Mouse (Mus musculus) kidney, embryonic 16.5 days (tissue): ENCODE measurements around the gene D1Ertd622e. TPM values are rescaled to one million over a fixed set of nuclear protein-coding genes. Genes with fewer than 3 reads are reported as not detected.

ENCODE experiments used
- ATAC-seq: fragments of 200-750 bp; cut with Nextera tagmentation; 2 replicates; pipeline ENCODE4 v1.8.0; 2017; ENCODE audit warnings: moderate TSS enrichment; ENCODE audit not compliant: low FRiP score, low TSS enrichment
- H3K27ac ChIP-seq: fragments of 300-500 bp; sonication (generic); 2 replicates; pipeline ENCODE4 v1.5.1; 2014; ENCODE audit warnings: low read length
- H3K27me3 ChIP-seq: fragments of 300-500 bp; sonication (generic); 2 replicates; pipeline ENCODE4 v1.6.1; 2014; ENCODE audit warnings: low read length, control low read depth, mixed read lengths; ENCODE audit not compliant: insufficient read depth
- H3K36me3 ChIP-seq: fragments of 300-500 bp; sonication (generic); 2 replicates; pipeline ENCODE4 v1.6.1; 2014; ENCODE audit warnings: low read length, control low read depth, mixed read lengths; ENCODE audit not compliant: insufficient read depth
- H3K4me1 ChIP-seq: fragments of 300-500 bp; sonication (generic); 2 replicates; pipeline ENCODE4 v1.6.1; 2014; ENCODE audit warnings: low read length, control low read depth, mixed read lengths; ENCODE audit not compliant: insufficient read depth
- H3K4me2 ChIP-seq: fragments of 300-500 bp; sonication (generic); replicated peaks from 2 replicates; pipeline ENCODE4 v1.6.1; 2014; ENCODE audit warnings: low read depth, low read length
- H3K4me3 ChIP-seq: fragments of 300-500 bp; sonication (generic); 2 replicates; pipeline ENCODE4 v1.5.1; 2014; ENCODE audit warnings: mild to moderate bottlenecking, low read length
- H3K9ac ChIP-seq: fragments of 300-500 bp; sonication (generic); replicated peaks from 2 replicates; pipeline ENCODE4 v1.6.1; 2014; ENCODE audit warnings: low read length
- H3K9me3 ChIP-seq: fragments of 300-500 bp; sonication (generic); 2 replicates; pipeline ENCODE4 v1.6.1; 2016; ENCODE audit warnings: low read length, control low read depth
- WGBS: fragments of 180-500 bp; shearing (Covaris S2); extraction: QIAGEN DNeasy Blood & Tissue Kit; methylation state at CpG from one replicate; pipeline ENCODE4 v1.1.7; 2014; 5-methylcytosine and 5-hydroxymethylcytosine counted together
- polyA plus RNA-seq: library from polyadenylated mRNA; unstranded; fragments of >200 nt; fragmentation: Nextera tagmentation; extraction: Ambion mirVana; gene quantifications from 2 replicates; pipeline ENCODE4 v1.2.1, GENCODE M21; 2015

D1Ertd622e gene
- polyA plus RNA-seq, 1 experiment from 2014 or later = 24.0 TPM

- no peak overlapping the region for H3K4me2 ChIP-seq
- no peaks in the 10 kb centered on the region for H3K4me1 ChIP-seq
- no peak overlapping the region for H3K27ac ChIP-seq
- no peak overlapping the region for H3K4me3 ChIP-seq
- no peak for ATAC-seq
- 93% methylated on average over 4 of the region's 4 CpGs for WGBS
- no peak overlapping the region for H3K9ac ChIP-seq
- H3K9me3 ChIP-seq = no peaks in the 10 kb centered on the region
- no peaks in the 10 kb centered on the region for H3K36me3 ChIP-seq
- no peaks in the 10 kb centered on the region for H3K27me3 ChIP-seq
These were observed 93.9 kb downstream of the D1Ertd622e start for GRCm38 (mm10) chr1:97567956-97568355.

GRCm38 (mm10) chr1:97564641-97565040 is 97.2 kb downstream of the D1Ertd622e start:
- H3K9me3 ChIP-seq = no peaks in the 10 kb centered on the region
- no peaks in the 10 kb centered on the region for H3K27me3 ChIP-seq
- ATAC-seq = no peak
- 83% methylated on average over 1 of the region's 1 CpGs for WGBS
- no peak overlapping the region for H3K4me2 ChIP-seq
- no peaks in the 10 kb centered on the region for H3K36me3 ChIP-seq
- H3K27ac ChIP-seq = no peak overlapping the region
- no peak overlapping the region for H3K9ac ChIP-seq
- no peak overlapping the region for H3K4me3 ChIP-seq
- no peaks in the 10 kb centered on the region for H3K4me1 ChIP-seq

- Histone ChIP-seq H3K4me2 (no peak overlapping the region), H3K9me3 (no peaks in the 10 kb centered on the region), H3K9ac (no peak overlapping the region), H3K4me1 (no peaks in the 10 kb centered on the region), H3K27ac (no peak overlapping the region), H3K27me3 (no peaks in the 10 kb centered on the region), H3K4me3 (no peak overlapping the region), H3K36me3 (no peaks in the 10 kb centered on the region)
- WGBS = 84% methylated on average over 3 of the region's 3 CpGs
- no peak for ATAC-seq
These were observed 99.0 kb downstream of the D1Ertd622e start for GRCm38 (mm10) chr1:97562867-97563266.

Other genes starting within 250 kb of the D1Ertd622e start
- 17.3 and 17.7 TPM in 2 replicates for gene Gin1, start 108.1 kb upstream of the D1Ertd622e start, polyA plus RNA-seq
- gene Ppip5k2, start 108.3 kb upstream of the D1Ertd622e start, polyA plus RNA-seq = 30.3 and 35.1 TPM in 2 replicates